Mouse (Mus musculus) hindbrain, embryonic 14.5 days (tissue): ENCODE data around the gene Pex12. TPM values are rescaled to one million over a fixed set of nuclear protein-coding genes. Genes with fewer than 3 reads are reported as not detected.
"Not testable (repeated sequence)": the region's sequence is repeated elsewhere in the genome, so short reads cannot be mapped to it uniquely, and the experiment has no call there.

Experiments used
- ATAC-seq: fragments of 200-750 bp; cut with Nextera tagmentation; 2 replicates; pipeline ENCODE4 v1.8.0; 2017; ENCODE audit warnings: moderate number of reproducible peaks, mild to moderate bottlenecking, moderate TSS enrichment, moderate library complexity; ENCODE audit not compliant: low FRiP score
- DNase-seq: peaks from one replicate; pipeline ENCODE4 v3.0.0-alpha.2; 2015; ENCODE audit warnings: low spot score
- H3K27ac ChIP-seq: fragments of 300-500 bp; sonication (generic); 2 replicates; pipeline ENCODE4 v1.5.1; 2014; ENCODE audit warnings: mild to moderate bottlenecking, moderate library complexity
- H3K27me3 ChIP-seq: fragments of 300-500 bp; sonication (generic); 2 replicates; pipeline ENCODE4 v1.6.1; 2014; ENCODE audit warnings: mild to moderate bottlenecking, low read length, mixed read lengths; ENCODE audit not compliant: control insufficient read depth, insufficient read depth
- H3K36me3 ChIP-seq: fragments of 300-500 bp; sonication (generic); replicated peaks from 2 replicates; pipeline ENCODE4 v1.6.1; 2014; ENCODE audit not compliant: control insufficient read depth, insufficient read depth
- H3K4me1 ChIP-seq: fragments of 300-500 bp; sonication (generic); replicated peaks from 2 replicates; pipeline ENCODE4 v1.6.1; 2014; ENCODE audit warnings: antibody characterized with exemption, low read length, mixed read lengths; ENCODE audit not compliant: control insufficient read depth, insufficient read depth
- H3K4me2 ChIP-seq: fragments of 300-500 bp; sonication (generic); replicated peaks from 2 replicates; pipeline ENCODE4 v1.6.1; 2014; ENCODE audit warnings: mild to moderate bottlenecking, moderate library complexity
- H3K4me3 ChIP-seq: fragments of 300-500 bp; sonication (generic); replicated peaks from 2 replicates; pipeline ENCODE4 v1.5.1; 2014; ENCODE audit warnings: mild to moderate bottlenecking, low read length
- H3K9ac ChIP-seq: fragments of 300-500 bp; sonication (generic); 2 replicates; pipeline ENCODE4 v1.6.1; 2014
- H3K9me3 ChIP-seq: fragments of 300-500 bp; sonication (generic); 2 replicates; pipeline ENCODE4 v1.6.1; 2016; ENCODE audit warnings: low read length; ENCODE audit not compliant: control insufficient read depth
- WGBS: fragments of 180-500 bp; shearing (Covaris S2); extraction: QIAGEN DNeasy Blood & Tissue Kit; methylation state at CpG from one replicate; pipeline ENCODE4 v1.1.7; 2014; 5-methylcytosine and 5-hydroxymethylcytosine counted together
- polyA plus RNA-seq: library from polyadenylated mRNA; unstranded; fragments of >200 nt; fragmentation: Nextera tagmentation; extraction: Ambion mirVana; gene quantifications from 2 replicates; pipeline ENCODE4 v1.2.1, GENCODE M21; 2014

Gene Pex12
- polyA plus RNA-seq, 1 experiment from 2014 or later: 14.9 TPM

DNA sequence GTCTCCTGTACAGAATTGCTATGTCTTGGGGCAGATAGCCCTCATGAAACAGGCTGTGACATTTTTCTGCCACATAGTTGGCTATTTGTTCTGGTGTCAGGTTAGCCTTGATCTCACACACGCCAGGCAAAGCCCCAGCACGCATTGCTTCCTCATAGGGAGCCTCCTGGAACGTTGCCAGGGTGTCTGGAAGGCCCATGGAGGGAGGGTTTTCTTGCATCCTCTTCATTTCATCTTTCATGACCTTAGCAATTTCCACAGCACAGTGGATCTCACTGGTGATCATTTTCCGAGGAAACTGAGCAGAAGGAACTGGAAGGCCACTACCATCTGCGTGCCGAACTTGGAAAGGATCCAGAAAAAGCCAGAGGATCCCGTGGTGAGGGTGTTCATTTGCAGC lies 26.1 kb downstream of the Pex12 start:
- Histone ChIP-seq H3K4me1 (no peaks in the 10 kb centered on the region), H3K4me2 (no peak overlapping the region), H3K9me3 (no peaks in the 10 kb centered on the region), H3K27ac (no peak overlapping the region), H3K27me3 (no peaks in the 10 kb centered on the region), H3K9ac (no peak overlapping the region), H3K36me3 (no peaks in the 10 kb centered on the region), H3K4me3 (no peak overlapping the region)
- no peak for DNase-seq
- WGBS: 68% methylated on average over 7 of the region's 7 CpGs
- ATAC-seq: no peak

DNA sequence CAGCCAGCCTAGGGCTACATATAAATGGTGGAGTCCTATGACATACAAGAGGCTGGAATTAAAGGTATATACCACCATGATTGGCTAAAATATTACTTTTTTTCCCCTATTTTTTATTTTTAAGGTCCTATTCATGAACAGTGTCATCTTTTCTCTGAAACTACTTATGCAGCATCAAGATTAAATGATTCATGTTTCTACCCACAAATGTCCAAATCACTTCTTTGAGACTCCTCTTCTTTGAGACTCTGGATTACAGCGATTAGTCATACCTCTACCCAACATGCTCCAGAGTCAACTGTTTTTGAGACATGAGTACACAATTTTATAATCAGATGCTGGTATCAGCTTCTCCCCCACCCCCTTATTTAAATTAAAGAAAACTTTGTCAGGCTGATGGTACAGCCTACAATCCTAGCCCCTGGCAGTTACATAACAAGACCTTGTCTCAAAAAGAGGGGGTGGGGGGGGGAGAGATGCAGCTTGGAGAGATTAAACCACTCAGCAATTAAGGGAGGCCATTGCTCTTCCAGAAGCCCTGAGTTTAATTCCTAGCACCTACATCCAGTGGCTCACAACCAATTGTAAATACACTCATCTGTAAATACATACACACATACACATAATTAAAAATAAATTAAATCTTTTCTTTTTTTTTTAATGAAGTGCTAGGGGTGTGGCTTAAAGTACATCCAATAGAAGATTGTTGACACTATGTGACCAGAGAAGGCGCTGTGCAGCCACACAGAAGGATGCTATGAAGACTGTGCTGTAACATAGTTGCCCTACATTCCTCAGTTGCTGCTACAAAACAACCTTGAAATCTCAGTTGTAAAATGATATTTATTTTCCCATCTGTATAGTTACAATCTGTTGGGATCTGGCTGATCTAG lies 30.2 kb downstream of the Pex12 start:
- 19% methylated on average over 2 of the region's 2 CpGs for WGBS
- ATAC-seq: no peak

GRCm38 (mm10) chr11:83271151-83271950 lies 31.0 kb downstream of the Pex12 start:
- ATAC-seq (peak; percentile 90), DNase-seq (peak; percentile 83)
- peak overlapping the region; percentile 86 for H3K27ac ChIP-seq
- no peaks in the 10 kb centered on the region; the same call in 1 of the 2 replicates for H3K4me1 ChIP-seq
- H3K4me2 ChIP-seq: peak overlapping the region; percentile 53
- H3K27me3 ChIP-seq: no peaks in the 10 kb centered on the region
- no peaks in the 10 kb centered on the region for H3K36me3 ChIP-seq
- H3K9me3 ChIP-seq: no peaks in the 10 kb centered on the region
- H3K9ac ChIP-seq: peak overlapping the region; percentile 72
- under 1% methylated on average over 26 of the region's 26 CpGs for WGBS
- H3K4me3 ChIP-seq: peak overlapping the region; percentile 53

More for the DNA sequence above, 30.2 kb downstream of the Pex12 start:
- Histone ChIP-seq H3K4me2 (peak overlapping the region; percentile 53), H3K4me3 (no peak overlapping the region), H3K27ac (peak overlapping the region; percentile 86), H3K4me1 (no peaks in the 10 kb centered on the region; the same call in 1 of the 2 replicates), H3K27me3 (no peaks in the 10 kb centered on the region), H3K36me3 (no peaks in the 10 kb centered on the region), H3K9me3 (no peaks in the 10 kb centered on the region), H3K9ac (no peak overlapping the region)
- DNase-seq: peak; percentile 32

- Histone ChIP-seq H3K4me2 (peak overlapping the region; percentile 53), H3K9ac (peak overlapping the region; percentile 72), H3K9me3 (no peaks in the 10 kb centered on the region), H3K4me3 (peak overlapping the region; percentile 53), H3K4me1 (no peaks in the 10 kb centered on the region; the same call in 1 of the 2 replicates), H3K27ac (peak overlapping the region; percentile 86), H3K27me3 (no peaks in the 10 kb centered on the region), H3K36me3 (no peaks in the 10 kb centered on the region)
- DNase-seq (no peak), ATAC-seq (peak; percentile 74)
- 0% methylated on average over 6 of the region's 6 CpGs for WGBS
These were observed 31.6 kb downstream of the Pex12 start for GRCm38 (mm10) chr11:83270842-83271150.

- peak; percentile 26 for DNase-seq
- no peak overlapping the region for H3K27ac ChIP-seq
- no peak overlapping the region for H3K4me2 ChIP-seq
- WGBS: 64% methylated on average over 3 of the region's 3 CpGs
- H3K27me3 ChIP-seq: no peaks in the 10 kb centered on the region
- no peaks in the 10 kb centered on the region for H3K9me3 ChIP-seq
- H3K36me3 ChIP-seq: no peaks in the 10 kb centered on the region
- H3K9ac ChIP-seq: no peak overlapping the region
- H3K4me3 ChIP-seq: no peak overlapping the region
- no peaks in the 10 kb centered on the region for H3K4me1 ChIP-seq
- ATAC-seq: no peak
These were observed 39.2 kb downstream of the Pex12 start for GRCm38 (mm10) chr11:83263146-83263545.

- no peaks in the 10 kb centered on the region for H3K9me3 ChIP-seq
- no peak overlapping the region for H3K4me3 ChIP-seq
- ATAC-seq (no peak), DNase-seq (no peak)
- WGBS: 100% methylated on average over 1 of the region's 1 CpGs
- H3K4me1 ChIP-seq: no peaks in the 10 kb centered on the region
- H3K9ac ChIP-seq: no peak overlapping the region
- H3K27ac ChIP-seq: no peak overlapping the region
- H3K27me3 ChIP-seq: no peaks in the 10 kb centered on the region
- H3K4me2 ChIP-seq: no peak overlapping the region
- H3K36me3 ChIP-seq: no peaks in the 10 kb centered on the region
These were observed 39.7 kb downstream of the Pex12 start for GRCm38 (mm10) chr11:83262673-83263072.

DNA sequence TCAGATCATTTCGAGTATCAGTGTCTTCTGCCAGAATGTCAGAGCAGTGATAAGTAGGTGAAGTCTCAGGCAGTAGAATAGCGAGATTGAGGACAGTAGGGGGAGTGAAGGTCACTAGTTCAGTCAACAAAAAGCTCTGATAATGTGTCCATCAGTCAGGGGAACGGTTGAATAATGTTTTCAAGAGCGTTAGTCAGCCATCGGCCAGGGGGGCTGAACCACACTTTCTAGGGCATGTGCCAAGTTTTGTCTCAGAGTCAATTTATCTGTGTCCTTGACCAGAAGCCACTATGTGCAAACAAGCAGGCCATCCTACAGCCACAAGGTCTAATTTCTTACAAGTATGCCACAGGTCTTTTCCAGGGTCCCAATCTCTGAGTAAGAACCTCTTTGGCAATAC lies 45.2 kb downstream of the Pex12 start:
- not testable (repeated sequence) for H3K36me3 ChIP-seq, ATAC-seq, H3K27ac ChIP-seq, H3K4me3 ChIP-seq, H3K9me3 ChIP-seq, H3K4me1 ChIP-seq, H3K9ac ChIP-seq, H3K27me3 ChIP-seq, H3K4me2 ChIP-seq, DNase-seq
- WGBS: 62% methylated on average over 5 of the region's 5 CpGs

Other genes starting within 250 kb of the Pex12 start
- 1.3 and 1.4 TPM in 2 replicates for gene Slfn2, start 237.5 kb downstream of the Pex12 start, polyA plus RNA-seq
- 0.11 TPM in 1 of 2 replicates, not detected in the other for gene Slfn1, start 185.7 kb downstream of the Pex12 start, polyA plus RNA-seq
- gene Slfn4, start 127.4 kb downstream of the Pex12 start, polyA plus RNA-seq: 0.14 TPM in 1 of 2 replicates, not detected in the other
- 0.22 TPM in 1 of 2 replicates, not detected in the other for gene Slfn3, start 111.3 kb downstream of the Pex12 start, polyA plus RNA-seq
- 0.05 TPM in 1 of 2 replicates, not detected in the other for gene Slfn14, start 15.9 kb downstream of the Pex12 start, polyA plus RNA-seq
- 154 and 180 TPM in 2 replicates for gene Ap2b1, start 3.6 kb downstream of the Pex12 start, polyA plus RNA-seq
- 27.1 and 28.6 TPM in 2 replicates for gene Rasl10b, start 106.6 kb upstream of the Pex12 start, polyA plus RNA-seq
- 0.97 and 1.5 TPM in 2 replicates for gene Gas2l2, start 126.9 kb upstream of the Pex12 start, polyA plus RNA-seq
- 0.39 and 0.60 TPM in 2 replicates for gene 1700020L24Rik, start 135.1 kb upstream of the Pex12 start, polyA plus RNA-seq
- 3.9 and 4.2 TPM in 2 replicates for gene Mmp28, start 160.5 kb upstream of the Pex12 start, polyA plus RNA-seq
- 9.4 and 11.3 TPM in 2 replicates for gene Taf15, start 170.5 kb upstream of the Pex12 start, polyA plus RNA-seq
- gene Heatr9, start 219.6 kb upstream of the Pex12 start, polyA plus RNA-seq: not detected in 2 replicates
- gene Ccl5, start 227.9 kb upstream of the Pex12 start, polyA plus RNA-seq: not detected in 2 replicates